Mouse (Mus musculus) T-cell, adult 2 months (primary cell): ENCODE data around the gene 7420426K07Rik.

Source experiments
- DNase-seq: peaks from one replicate; pipeline ENCODE4 v3.0.0; 2022; ENCODE audit warnings: low spot score

7420426K07Rik gene

GRCm38 (mm10) chr9:98902819-98903218, at the start of gene 7420426K07Rik:
Gene 7420426K07Rik (plus strand): TSS chr9:98903119.
- no peak for DNase-seq

DNA sequence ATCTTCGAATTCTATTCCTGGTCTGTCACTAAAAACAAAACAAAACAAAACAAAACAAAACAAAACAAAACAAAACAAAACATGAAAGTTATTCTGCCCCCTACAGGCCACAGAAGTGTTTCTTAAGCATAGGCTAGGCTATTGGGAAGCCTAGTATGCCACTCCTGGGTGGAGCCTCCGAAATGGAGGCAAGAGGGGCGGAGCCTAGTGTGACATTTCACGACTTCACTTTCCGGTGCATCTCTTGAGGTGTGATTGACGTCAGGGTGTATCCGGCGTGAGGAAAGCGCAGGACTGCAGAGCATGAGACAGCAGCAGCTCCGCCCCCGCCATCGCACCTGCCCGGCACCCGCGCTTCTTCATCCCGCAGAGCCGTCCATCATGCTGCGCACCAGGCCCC, 46.7 kb upstream of the 7420426K07Rik start, which contains the start of gene Prr23a2:
Gene Prr23a2, plus strand, starts transcription at position 285 of the 400 bp plus-strand sequence.
- no peak for DNase-seq

GRCm38 (mm10) chr9:98863463-98863862, 39.5 kb upstream of the 7420426K07Rik start:
- DNase-seq = no peak

DNA sequence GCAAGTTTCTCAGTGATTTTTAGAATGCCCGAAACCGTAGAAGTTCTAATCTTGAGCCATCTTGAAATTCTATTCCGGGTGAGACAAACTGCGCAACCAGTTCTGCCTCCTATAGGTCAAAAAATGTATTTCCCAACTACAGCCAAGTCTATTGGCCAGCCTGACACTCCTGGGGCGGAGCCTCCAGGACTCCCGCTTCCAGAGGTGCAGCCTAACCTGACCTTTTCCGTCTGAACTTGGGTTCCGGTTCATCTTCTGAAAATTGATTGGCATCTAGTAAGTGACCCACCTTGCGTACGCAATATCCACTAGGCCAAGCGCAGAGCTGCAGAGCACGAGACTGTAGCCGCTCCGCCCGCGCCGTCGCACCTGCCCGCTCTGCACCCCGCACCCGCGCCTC, 38.3 kb upstream of the 7420426K07Rik start, which contains the start of gene Prr23a3:
Gene Prr23a3, plus strand, starts transcription at position 197 of the 400 bp plus-strand sequence.
- DNase-seq = no peak

DNA sequence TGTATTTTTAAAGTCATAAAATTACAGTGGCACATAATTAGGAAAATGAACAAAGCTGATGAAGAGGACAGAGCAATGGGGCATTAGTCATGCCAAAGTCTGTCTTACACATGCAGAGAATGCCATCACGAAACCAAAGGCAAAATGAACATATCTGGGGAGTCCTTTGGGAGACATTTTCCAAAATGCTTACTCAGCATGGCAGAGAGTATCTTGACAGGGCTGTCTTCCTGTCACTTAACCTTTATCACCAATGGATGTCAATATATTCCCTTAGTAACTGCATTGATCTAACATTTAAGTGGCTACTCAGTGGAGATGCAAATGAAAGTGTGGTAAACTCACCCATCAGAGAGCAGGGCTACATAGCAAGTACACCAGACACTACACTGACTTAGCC, 1.4 kb upstream of the 7420426K07Rik start:
- no peak for DNase-seq

DNA sequence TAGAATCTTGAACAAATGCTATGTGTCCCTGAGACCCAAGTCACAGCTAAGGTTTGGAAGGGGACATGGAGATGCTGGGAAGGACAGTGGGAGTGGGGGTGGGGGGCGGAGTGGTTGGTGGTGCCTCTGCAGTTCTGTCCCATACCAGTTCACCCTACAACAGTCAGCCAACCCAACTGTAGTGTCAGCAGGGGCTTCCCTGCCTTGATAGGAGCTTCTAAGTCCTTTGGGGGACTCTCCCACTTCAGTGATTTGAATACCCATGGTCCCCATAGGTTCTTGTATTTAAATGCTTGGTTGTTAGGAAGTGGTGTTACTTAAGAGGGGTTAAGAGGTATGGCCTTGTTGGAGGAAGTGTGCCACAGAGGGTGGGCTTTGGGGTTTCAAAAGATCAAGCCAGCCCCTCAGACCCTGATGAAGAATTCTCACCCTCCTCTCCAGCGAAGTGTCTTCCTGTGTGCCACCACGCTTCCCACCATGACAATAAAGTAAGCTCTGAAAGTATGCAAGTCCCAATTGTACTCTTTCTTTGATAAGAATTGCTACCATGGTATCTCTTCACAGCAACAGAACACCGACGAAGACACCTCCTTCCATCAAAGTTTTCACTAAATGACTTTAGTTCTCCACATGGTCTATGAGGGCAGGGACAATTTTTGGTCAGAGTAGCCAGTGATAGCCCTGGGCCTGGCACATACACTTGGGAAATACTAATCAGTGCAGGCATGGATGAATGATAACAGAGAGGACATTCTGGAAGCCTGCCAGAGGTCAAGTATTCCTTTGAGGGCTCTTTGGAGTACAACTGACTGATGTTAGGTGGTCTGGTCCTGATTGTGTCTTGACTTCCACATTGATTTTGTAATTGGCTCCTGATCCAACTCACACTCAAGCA, 18.0 kb downstream of the 7420426K07Rik start:
- no peak for DNase-seq

GRCm38 (mm10) chr9:98923119-98923518, 20.2 kb downstream of the 7420426K07Rik start:
- no peak for DNase-seq

- no peak for DNase-seq
These were observed 21.3 kb downstream of the 7420426K07Rik start for GRCm38 (mm10) chr9:98924183-98924582.

GRCm38 (mm10) chr9:98929496-98929895, 26.6 kb downstream of the 7420426K07Rik start:
- no peak for DNase-seq

- DNase-seq = no peak
These were observed 30.0 kb downstream of the 7420426K07Rik start for GRCm38 (mm10) chr9:98932931-98933330.

DNA sequence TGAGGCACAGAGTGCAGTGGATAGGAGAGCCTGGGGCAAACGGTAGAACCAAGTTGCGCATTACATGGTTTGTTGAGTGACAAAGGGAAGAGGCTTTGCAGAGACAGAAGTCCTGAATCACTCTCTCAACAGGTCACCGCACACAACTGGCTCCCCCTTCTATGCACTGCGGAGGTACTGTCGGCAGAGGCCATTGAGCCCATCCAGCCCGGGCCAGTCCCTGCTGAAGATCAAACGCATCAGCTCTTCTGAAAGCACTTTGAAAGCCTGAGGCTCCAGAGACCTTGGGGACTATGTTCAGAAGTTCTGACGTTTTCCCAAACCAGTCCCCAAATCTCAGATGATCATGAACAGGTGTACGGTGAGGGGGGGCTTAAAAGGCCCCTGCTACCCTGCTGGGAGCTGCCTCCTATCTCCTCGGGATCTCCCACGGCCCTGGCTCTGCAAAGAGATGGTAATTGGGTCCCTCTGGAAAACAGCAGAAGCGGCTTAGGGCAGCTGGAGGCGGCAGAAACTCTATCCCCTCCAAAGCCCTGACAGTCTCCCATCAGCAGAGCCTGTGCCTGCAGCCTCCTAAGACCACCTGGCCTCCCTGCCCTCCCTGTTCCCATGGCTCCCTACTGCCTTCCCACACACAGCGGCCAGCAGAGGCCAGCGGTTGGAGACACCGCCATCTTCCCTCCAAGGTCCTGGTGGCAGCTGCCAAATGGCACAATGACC, 32.4 kb downstream of the 7420426K07Rik start:
- no peak for DNase-seq

- no peak for DNase-seq
These were observed 36.4 kb downstream of the 7420426K07Rik start for GRCm38 (mm10) chr9:98939290-98939689.

DNA sequence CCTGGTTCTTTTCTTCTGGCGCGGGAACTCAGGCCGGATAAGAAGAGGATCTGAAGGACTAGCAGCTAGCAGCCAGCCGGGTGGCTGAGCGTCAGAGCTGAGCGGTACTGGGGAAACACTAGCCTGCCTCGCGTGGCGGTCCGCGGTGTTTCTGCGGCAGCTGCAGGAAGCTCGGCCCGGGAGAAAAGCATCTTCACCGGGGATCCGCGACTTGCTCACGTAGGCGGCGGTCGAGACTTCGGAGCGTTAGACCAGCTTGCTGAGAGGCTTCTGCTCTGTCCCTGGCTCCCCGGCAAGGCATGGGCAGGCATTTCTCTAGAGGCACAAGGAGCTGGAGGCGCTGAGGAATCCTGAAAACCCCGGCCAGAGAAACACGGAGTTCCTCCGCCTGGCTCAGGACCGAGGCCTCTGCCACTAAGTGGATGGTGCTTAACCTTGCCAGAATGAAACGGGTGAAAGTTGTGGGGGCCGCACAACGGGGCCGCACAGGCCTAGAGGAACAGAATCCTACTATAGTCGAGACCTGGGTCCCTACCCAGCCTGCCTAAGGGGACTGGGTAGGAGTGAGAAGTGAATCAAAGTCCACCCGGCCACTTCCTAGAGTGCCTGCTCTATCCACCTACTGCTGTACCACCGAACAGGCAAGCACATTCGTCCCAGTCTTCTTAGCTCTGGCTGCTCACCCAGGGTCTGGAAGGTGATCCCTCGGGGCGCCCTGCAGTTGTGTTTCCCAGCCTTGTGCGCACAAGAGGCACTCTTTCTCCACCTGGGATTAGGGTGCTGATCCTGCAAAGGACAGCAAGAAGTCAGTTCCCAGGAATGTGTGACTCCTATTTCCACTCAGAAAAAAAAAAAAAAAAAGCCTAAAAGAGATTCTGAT, 49.5 kb downstream of the 7420426K07Rik start:
- no peak for DNase-seq

- DNase-seq = no peak
These were observed 50.4 kb downstream of the 7420426K07Rik start for GRCm38 (mm10) chr9:98953291-98953690.

GRCm38 (mm10) chr9:98953830-98954229, 50.9 kb downstream of the 7420426K07Rik start:
- no peak for DNase-seq
